Mouse (Mus musculus): ENCODE data around the gene Prpsap1.

Prpsap1 gene

GRCm38 (mm10) chr11:116493795-116494252 is at the start of gene Prpsap1:
TSS of gene Prpsap1 (minus strand) at chr11:116494202.
- DNase-seq = peak; percentile 55

GRCm38 (mm10) chr11:116543110-116543509 is 49.1 kb upstream of the Prpsap1 start:
- DNase-seq = peak; percentile 61

GRCm38 (mm10) chr11:116541183-116541582 is 47.2 kb upstream of the Prpsap1 start:
- no peak for DNase-seq

- DNase-seq = no peak
Measured at GRCm38 (mm10) chr11:116538142-116538735, 44.2 kb upstream of the Prpsap1 start.

GRCm38 (mm10) chr11:116537388-116537787 is 43.4 kb upstream of the Prpsap1 start:
- no peak for DNase-seq

GRCm38 (mm10) chr11:116536685-116537084 is 42.7 kb upstream of the Prpsap1 start:
- no peak for DNase-seq

- DNase-seq = peak; percentile 80
Measured at GRCm38 (mm10) chr11:116534154-116534865, 40.3 kb upstream of the Prpsap1 start.

- DNase-seq = peak; percentile 51
Measured at GRCm38 (mm10) chr11:116533341-116534153, 39.5 kb upstream of the Prpsap1 start.

GRCm38 (mm10) chr11:116532810-116533338 is 38.9 kb upstream of the Prpsap1 start:
- peak; percentile 76 for DNase-seq

GRCm38 (mm10) chr11:116532262-116532809 is 38.3 kb upstream of the Prpsap1 start:
- DNase-seq = peak; percentile 39

GRCm38 (mm10) chr11:116531371-116532191 is 37.6 kb upstream of the Prpsap1 start:
- DNase-seq = peak; percentile 22

GRCm38 (mm10) chr11:116530187-116531147 is 36.5 kb upstream of the Prpsap1 start, which contains the start of gene Sphk1:
TSS of gene Sphk1 (plus strand) at chr11:116530925.
- DNase-seq = peak; percentile 24

- no peak for DNase-seq
Measured at GRCm38 (mm10) chr11:116528636-116529320, 34.8 kb upstream of the Prpsap1 start.

- peak; percentile 13 for DNase-seq
Measured at GRCm38 (mm10) chr11:116523699-116524189, 29.7 kb upstream of the Prpsap1 start.

GRCm38 (mm10) chr11:116522886-116523698 is 29.1 kb upstream of the Prpsap1 start:
- peak; percentile 34 for DNase-seq

GRCm38 (mm10) chr11:116522046-116522445 is 28.0 kb upstream of the Prpsap1 start:
- DNase-seq = no peak

- DNase-seq = no peak
Measured at GRCm38 (mm10) chr11:116521143-116521542, 27.1 kb upstream of the Prpsap1 start.

- DNase-seq = no peak
Measured at GRCm38 (mm10) chr11:116518482-116518881, 24.5 kb upstream of the Prpsap1 start.

Data from kidney, adult 18-20 months (tissue).